Mouse (Mus musculus) cerebral cortex, adult 2 months (tissue): ENCODE data around the gene Olfr893.

Experiments used
- WGBS: fragments of 180-500 bp; shearing (Covaris S2); methylation state at CpG from one replicate; pipeline ENCODE4 v1.1.7; 2018; 5-methylcytosine and 5-hydroxymethylcytosine counted together

Gene Olfr893

GRCm38 (mm10) chr9:38208065-38208464, at the start of gene Olfr893:
Gene Olfr893, plus strand, starts transcription at chr9:38208365.
- 87% methylated on average over 3 of the region's 3 CpGs for WGBS

- WGBS: 25% methylated on average over 2 of the region's 2 CpGs
Measured at GRCm38 (mm10) chr9:38168341-38168740, 39.8 kb upstream of the Olfr893 start.

GRCm38 (mm10) chr9:38180721-38181120, 27.4 kb upstream of the Olfr893 start, which contains the start of gene Olfr891:
Gene Olfr891, minus strand, starts transcription at chr9:38180821.
- 91% methylated on average over 1 of the region's 1 CpGs for WGBS

GRCm38 (mm10) chr9:38217755-38218154, 9.6 kb downstream of the Olfr893 start, which contains the start of gene Olfr894:
Gene Olfr894, plus strand, starts transcription at chr9:38218055.

GRCm38 (mm10) chr9:38252474-38252873, 44.3 kb downstream of the Olfr893 start, which contains the start of gene Olfr143:
Gene Olfr143, plus strand, starts transcription at chr9:38252774.

